Mouse (Mus musculus): ENCODE data around the gene Scn8a. TPM values are rescaled to one million over a fixed set of nuclear protein-coding genes. Genes with fewer than 3 reads are reported as not detected.

Gene Scn8a
- polyA plus RNA-seq, 1 experiment: 0.45 TPM

DNA sequence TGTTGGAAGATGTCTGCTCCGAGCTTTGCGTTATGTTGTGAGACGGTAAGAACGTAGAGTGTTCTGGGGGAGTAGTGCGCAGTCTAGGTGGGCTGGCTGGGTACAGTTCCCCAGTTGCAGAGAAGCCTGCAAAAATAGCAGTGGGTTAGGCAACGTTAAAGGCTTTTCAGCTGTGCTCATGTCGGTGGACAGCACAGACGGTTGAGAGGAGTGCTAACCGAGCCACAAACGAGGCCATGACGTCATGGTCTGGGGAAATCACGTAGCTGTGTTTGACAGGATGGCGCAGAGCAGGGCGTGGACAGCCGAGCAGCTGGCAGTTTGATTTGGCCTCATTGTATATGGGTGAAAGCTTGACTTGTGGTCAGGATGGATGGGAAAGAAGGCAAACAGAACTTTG lies 9.4 kb downstream of the Scn8a start:
- Histone ChIP-seq H3K27me3 (replicated peaks; ENCODE audit: control insufficient read depth, insufficient read depth, low read length) (no peaks in the 10 kb centered on the region; the same call in 1 of the 2 replicates), H3K36me3 (ENCODE audit: control insufficient read depth, insufficient read depth, low read length) (no peaks in the 10 kb centered on the region), H3K4me3 (ENCODE audit: insufficient read depth, low read depth, low read length) (no peak overlapping the region), H3K27ac (ENCODE audit: insufficient read depth, low read depth, low read length) (no peak overlapping the region), H3K4me1 (ENCODE audit: control insufficient read depth, insufficient read depth, low read length) (no peaks in the 10 kb centered on the region)
- TF ChIP-seq POLR2A (IDR thresholded peaks at IDR 0.05; ENCODE audit: low read depth, low read length): no peak
- DNase-seq: no peak
- 67% methylated on average over 15 of the region's 15 CpGs for WGBS

DNA sequence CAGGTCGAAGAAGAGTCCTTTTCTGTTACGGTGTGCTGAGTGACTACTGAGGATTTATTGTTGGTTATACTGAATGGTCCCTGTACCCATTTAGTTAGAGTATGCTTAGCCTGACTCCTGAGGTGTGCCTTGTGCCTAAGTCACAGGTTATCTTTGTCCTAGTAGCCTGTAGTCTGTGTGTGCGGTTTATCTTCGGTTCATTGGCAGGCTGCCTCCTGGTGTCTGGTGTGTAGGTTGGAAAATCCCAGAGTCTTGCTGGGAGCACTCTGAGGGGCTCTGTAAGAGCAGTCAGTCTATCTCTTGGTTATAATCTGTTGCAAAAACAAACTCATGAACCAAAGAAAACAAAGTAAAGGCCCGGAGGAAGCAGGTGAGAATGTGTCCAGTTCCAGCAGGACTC lies 11.7 kb downstream of the Scn8a start:
- Histone ChIP-seq H3K4me3 (ENCODE audit: insufficient read depth, low read depth, low read length) (no peak overlapping the region), H3K27ac (ENCODE audit: insufficient read depth, low read depth, low read length) (no peak overlapping the region), H3K27me3 (replicated peaks; ENCODE audit: control insufficient read depth, insufficient read depth, low read length) (no peaks in the 10 kb centered on the region; the same call in 1 of the 2 replicates), H3K36me3 (ENCODE audit: control insufficient read depth, insufficient read depth, low read length) (no peaks in the 10 kb centered on the region), H3K4me1 (ENCODE audit: control insufficient read depth, insufficient read depth, low read length) (no peaks in the 10 kb centered on the region)
- DNase-seq: no peak
- WGBS: 69% methylated on average over 5 of the region's 5 CpGs
- TF ChIP-seq POLR2A (IDR thresholded peaks at IDR 0.05; ENCODE audit: low read depth, low read length): no peak
- no peak for TF ChIP-seq CTCF (conservative IDR thresholded peaks at IDR 0.05; ENCODE audit: insufficient read depth, insufficient read length, low read depth, low read length)

DNA sequence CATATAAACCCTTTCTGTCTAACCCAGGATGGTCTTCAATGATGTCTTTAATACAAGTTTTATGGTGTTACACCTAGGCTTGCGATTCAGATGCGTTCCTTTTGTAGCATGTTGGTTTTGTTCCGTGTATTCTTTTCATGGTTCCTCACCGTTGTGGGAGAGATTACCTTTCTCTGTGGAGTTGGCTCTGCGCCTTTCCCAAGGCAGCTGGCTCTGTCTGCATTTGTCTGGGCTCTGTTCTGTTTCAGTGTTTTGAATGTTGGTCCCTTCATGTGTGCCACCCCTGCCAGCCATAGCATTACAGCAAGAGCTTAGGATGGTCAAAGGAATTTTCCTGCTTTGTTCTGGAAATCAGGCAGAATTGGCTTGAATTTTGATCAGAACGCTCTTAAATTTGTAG lies 14.8 kb downstream of the Scn8a start:
- H3K4me1 ChIP-seq (ENCODE audit: control insufficient read depth, insufficient read depth, low read length): no peaks in the 10 kb centered on the region
- no peaks in the 10 kb centered on the region for H3K36me3 ChIP-seq (ENCODE audit: control insufficient read depth, insufficient read depth, low read length)
- no peak overlapping the region for H3K4me3 ChIP-seq (ENCODE audit: insufficient read depth, low read depth, low read length)
- TF ChIP-seq CTCF (conservative IDR thresholded peaks at IDR 0.05; ENCODE audit: insufficient read depth, insufficient read length, low read depth, low read length) (no peak), POLR2A (IDR thresholded peaks at IDR 0.05; ENCODE audit: low read depth, low read length) (no peak)
- no peak for DNase-seq
- no peak overlapping the region for H3K27ac ChIP-seq (ENCODE audit: insufficient read depth, low read depth, low read length)
- WGBS: 91% methylated on average over 6 of the region's 6 CpGs
- no peaks in the 10 kb centered on the region for H3K27me3 ChIP-seq (replicated peaks; ENCODE audit: control insufficient read depth, insufficient read depth, low read length)

DNA sequence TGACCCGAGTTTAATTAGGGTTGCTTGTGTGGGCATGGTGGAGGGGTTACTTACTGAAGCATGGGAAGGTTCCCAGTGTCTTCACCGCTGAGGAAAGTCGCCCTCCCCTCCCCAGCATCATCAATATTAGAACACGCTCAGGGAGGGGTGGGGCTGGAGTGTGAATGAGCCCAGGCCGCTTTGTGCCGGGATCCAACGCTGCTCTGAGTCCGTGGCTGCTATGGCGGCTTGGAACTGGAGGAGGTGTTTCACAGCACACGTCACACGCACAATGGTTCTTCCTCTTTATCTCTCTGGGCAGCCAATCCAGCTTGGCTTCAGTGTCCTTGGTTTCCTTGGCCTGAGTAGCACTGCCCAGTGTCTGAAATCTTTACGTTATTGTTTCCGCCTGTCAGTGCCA lies 22.3 kb downstream of the Scn8a start:
- 38% methylated on average over 13 of the region's 13 CpGs for WGBS
- TF ChIP-seq CTCF (conservative IDR thresholded peaks at IDR 0.05; ENCODE audit: insufficient read depth, insufficient read length, low read depth, low read length) (no peak), POLR2A (IDR thresholded peaks at IDR 0.05; ENCODE audit: low read depth, low read length) (no peak)

DNA sequence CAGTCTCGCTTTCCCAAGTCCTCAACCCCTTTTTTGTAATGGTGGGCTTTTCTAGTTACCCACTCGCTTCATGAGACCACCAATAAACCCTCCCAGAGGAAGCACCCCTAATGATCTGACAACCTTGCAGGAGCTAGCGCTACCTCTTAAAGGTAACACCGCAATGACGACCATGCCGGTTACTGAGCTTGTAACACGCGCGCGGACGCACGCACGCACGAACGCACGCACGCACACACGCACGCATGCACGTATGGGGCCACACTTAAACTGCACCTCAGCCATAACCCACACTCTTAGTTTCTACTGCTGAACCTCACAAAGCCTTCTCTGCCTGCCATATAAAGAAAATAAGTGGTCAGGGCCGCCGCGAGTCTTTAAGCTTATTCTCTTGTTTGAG lies 26.8 kb downstream of the Scn8a start:
- TF ChIP-seq CTCF (conservative IDR thresholded peaks at IDR 0.05; ENCODE audit: insufficient read depth, insufficient read length, low read depth, low read length): no peak
- no peak for TF ChIP-seq POLR2A (IDR thresholded peaks at IDR 0.05; ENCODE audit: low read depth, low read length)

More for the DNA sequence above, 22.3 kb downstream of the Scn8a start:
- no peak overlapping the region for H3K27ac ChIP-seq (ENCODE audit: insufficient read depth, low read depth, low read length)
- no peaks in the 10 kb centered on the region for H3K36me3 ChIP-seq (ENCODE audit: control insufficient read depth, insufficient read depth, low read length)
- H3K4me3 ChIP-seq (ENCODE audit: insufficient read depth, low read depth, low read length): no peak overlapping the region
- no peaks in the 10 kb centered on the region for H3K4me1 ChIP-seq (ENCODE audit: control insufficient read depth, insufficient read depth, low read length)
- no peak for DNase-seq
- H3K27me3 ChIP-seq (replicated peaks; ENCODE audit: control insufficient read depth, insufficient read depth, low read length): no peaks in the 10 kb centered on the region

DNA sequence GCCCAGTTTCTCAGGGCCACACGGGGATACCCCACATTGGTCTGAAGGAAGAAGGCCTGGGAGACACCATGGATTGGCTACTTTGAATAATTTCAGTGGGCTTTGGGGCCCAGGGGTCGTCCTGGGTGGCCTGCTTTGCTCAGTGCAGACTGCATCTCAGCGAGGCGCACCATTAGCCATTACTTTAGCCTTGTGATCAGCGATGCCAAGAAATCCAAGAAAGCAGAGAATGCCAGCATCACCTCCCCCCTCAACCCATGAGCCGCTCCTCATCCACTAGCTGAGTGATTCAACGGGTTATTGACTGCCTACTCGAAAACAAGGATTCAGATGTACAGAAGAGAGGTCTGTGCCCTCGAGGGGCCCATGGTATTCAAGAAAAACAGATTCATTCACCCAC lies 34.2 kb downstream of the Scn8a start:
- DNase-seq: no peak
- Histone ChIP-seq H3K27ac (ENCODE audit: insufficient read depth, low read depth, low read length) (no peak overlapping the region), H3K4me1 (ENCODE audit: control insufficient read depth, insufficient read depth, low read length) (no peaks in the 10 kb centered on the region), H3K4me3 (ENCODE audit: insufficient read depth, low read depth, low read length) (no peak overlapping the region), H3K27me3 (replicated peaks; ENCODE audit: control insufficient read depth, insufficient read depth, low read length) (no peaks in the 10 kb centered on the region; the same call in 1 of the 2 replicates), H3K36me3 (ENCODE audit: control insufficient read depth, insufficient read depth, low read length) (no peaks in the 10 kb centered on the region)
- no peak for TF ChIP-seq POLR2A (IDR thresholded peaks at IDR 0.05; ENCODE audit: low read depth, low read length)
- TF ChIP-seq CTCF (conservative IDR thresholded peaks at IDR 0.05; ENCODE audit: insufficient read depth, insufficient read length, low read depth, low read length): no peak
- WGBS: 40% methylated on average over 9 of the region's 9 CpGs

More for the DNA sequence above, 26.8 kb downstream of the Scn8a start:
- H3K27me3 ChIP-seq (replicated peaks; ENCODE audit: control insufficient read depth, insufficient read depth, low read length): no peaks in the 10 kb centered on the region
- DNase-seq: no peak
- 97% methylated on average over 23 of the region's 23 CpGs for WGBS
- no peaks in the 10 kb centered on the region for H3K36me3 ChIP-seq (ENCODE audit: control insufficient read depth, insufficient read depth, low read length)
- no peak overlapping the region for H3K27ac ChIP-seq (ENCODE audit: insufficient read depth, low read depth, low read length)
- H3K4me3 ChIP-seq (ENCODE audit: insufficient read depth, low read depth, low read length): no peak overlapping the region
- H3K4me1 ChIP-seq (ENCODE audit: control insufficient read depth, insufficient read depth, low read length): no peaks in the 10 kb centered on the region

DNA sequence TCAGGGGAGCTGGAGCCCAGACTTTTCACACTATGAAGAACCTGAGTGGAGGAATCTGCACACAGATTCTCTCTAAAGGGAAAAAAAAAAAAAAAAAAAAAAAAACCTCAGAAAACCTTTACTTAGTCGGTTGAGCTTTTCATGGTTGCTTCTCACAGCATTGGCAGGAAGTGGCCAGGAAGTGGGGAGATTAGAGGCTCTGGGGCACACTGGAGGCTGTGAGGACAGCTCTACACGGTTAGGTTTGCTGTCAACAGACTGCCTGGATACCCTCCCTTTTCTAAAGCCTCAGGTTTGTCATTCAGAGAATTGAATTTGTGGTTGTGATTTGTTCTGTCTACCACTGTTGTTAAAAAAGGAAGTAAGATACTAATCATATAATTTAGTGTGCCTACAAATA lies 35.3 kb downstream of the Scn8a start:
- Histone ChIP-seq H3K36me3 (ENCODE audit: control insufficient read depth, insufficient read depth, low read length) (no peaks in the 10 kb centered on the region), H3K27me3 (replicated peaks; ENCODE audit: control insufficient read depth, insufficient read depth, low read length) (no peaks in the 10 kb centered on the region; the same call in 1 of the 2 replicates), H3K4me3 (ENCODE audit: insufficient read depth, low read depth, low read length) (no peak overlapping the region), H3K27ac (ENCODE audit: insufficient read depth, low read depth, low read length) (no peak overlapping the region), H3K4me1 (ENCODE audit: control insufficient read depth, insufficient read depth, low read length) (no peaks in the 10 kb centered on the region)
- 10% methylated on average over 2 of the region's 2 CpGs for WGBS
- TF ChIP-seq POLR2A (IDR thresholded peaks at IDR 0.05; ENCODE audit: low read depth, low read length) (no peak), CTCF (conservative IDR thresholded peaks at IDR 0.05; ENCODE audit: insufficient read depth, insufficient read length, low read depth, low read length) (no peak)
- no peak for DNase-seq

DNA sequence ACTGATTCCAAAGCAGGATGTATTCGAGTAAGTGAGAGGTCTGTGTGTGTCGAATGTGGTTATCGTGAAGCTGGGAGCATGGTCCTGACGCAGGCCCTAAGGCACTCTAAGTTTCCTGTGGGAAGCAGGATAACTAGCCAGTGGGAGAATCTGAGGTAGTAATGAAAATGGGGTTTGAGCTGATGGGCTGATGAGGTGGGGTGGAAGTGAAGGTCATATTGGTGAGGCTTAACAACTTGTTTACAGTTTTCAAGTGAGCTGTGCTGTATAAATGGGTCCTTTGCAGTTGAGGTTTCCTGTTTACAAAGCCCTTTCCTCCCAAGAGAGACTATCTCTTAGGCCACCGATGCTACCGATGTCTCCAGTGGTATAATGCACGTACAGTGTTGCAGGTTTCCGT lies 36.1 kb downstream of the Scn8a start:
- Histone ChIP-seq H3K27me3 (replicated peaks; ENCODE audit: control insufficient read depth, insufficient read depth, low read length) (no peaks in the 10 kb centered on the region; the same call in 1 of the 2 replicates), H3K4me3 (ENCODE audit: insufficient read depth, low read depth, low read length) (no peak overlapping the region), H3K27ac (ENCODE audit: insufficient read depth, low read depth, low read length) (no peak overlapping the region), H3K4me1 (ENCODE audit: control insufficient read depth, insufficient read depth, low read length) (no peaks in the 10 kb centered on the region), H3K36me3 (ENCODE audit: control insufficient read depth, insufficient read depth, low read length) (no peaks in the 10 kb centered on the region)
- WGBS: 79% methylated on average over 8 of the region's 8 CpGs
- DNase-seq: no peak
- TF ChIP-seq POLR2A (IDR thresholded peaks at IDR 0.05; ENCODE audit: low read depth, low read length) (no peak), CTCF (conservative IDR thresholded peaks at IDR 0.05; ENCODE audit: insufficient read depth, insufficient read length, low read depth, low read length) (no peak)
